Mouse (Mus musculus) brain, embryonic 14.5 days (tissue): Measurements from ENCODE around the gene Rrbp1. TPM values are rescaled to one million over a fixed set of nuclear protein-coding genes. Genes with fewer than 3 reads are reported as not detected.
A peak's percentile ranks its signal among the peaks of the same experiment; 100 is the strongest.

Experiments
- DNase-seq: peaks from one replicate; pipeline ENCODE4 v3.0.0-alpha.2; 2011; ENCODE audit warnings: low read depth
- CTCF ChIP-seq: fragments of 200-500 bp; IDR thresholded peaks from 2 replicates; pipeline ENCODE4 v1.5.1; 2012; ENCODE audit warnings: inconsistent platforms, mild to moderate bottlenecking, moderate library complexity, borderline replicate concordance; ENCODE audit not compliant: insufficient read depth, insufficient read length; ENCODE audit errors: extremely low read depth
- POLR2A ChIP-seq: fragments of 200-500 bp; IDR thresholded peaks from 2 replicates; pipeline ENCODE4 v1.6.1; 2012; ENCODE audit warnings: mild to moderate bottlenecking, inconsistent platforms, borderline replicate concordance; ENCODE audit not compliant: poor library complexity, insufficient read depth, insufficient read length, severe bottlenecking; ENCODE audit errors: extremely low read depth
- polyA plus RNA-seq: library from polyadenylated mRNA; depleted of rRNA; stranded (reverse); fragments of >200 nt; gene quantifications from 2 replicates; pipeline ENCODE4 v1.2.3, GENCODE M21; 2012; rRNA removed

Rrbp1 gene
- polyA plus RNA-seq, result 35.1 and 66.2 TPM in 2 replicates

- peak; percentile 99 for DNase-seq
- peak; percentile 81 for TF ChIP-seq POLR2A
- TF ChIP-seq CTCF, result no peak
Observed at GRCm38 (mm10) chr2:144011080-144011551, at the start of gene Rrbp1. Gene Rrbp1, minus strand, starts transcription at chr2:144011263.

- no peak for DNase-seq
- TF ChIP-seq CTCF (no peak), POLR2A (no peak)
Observed at GRCm38 (mm10) chr2:144057735-144058134, 46.7 kb upstream of the Rrbp1 start.

- DNase-seq, result peak; percentile 79
- no peak for TF ChIP-seq POLR2A
- TF ChIP-seq CTCF, result no peak
Observed at GRCm38 (mm10) chr2:144052410-144053065, 41.5 kb upstream of the Rrbp1 start.

GRCm38 (mm10) chr2:144050861-144051260 lies 39.8 kb upstream of the Rrbp1 start:
- DNase-seq, result no peak
- no peak for TF ChIP-seq POLR2A
- TF ChIP-seq CTCF, result no peak

GRCm38 (mm10) chr2:144050146-144050680 lies 39.1 kb upstream of the Rrbp1 start:
- DNase-seq, result no peak
- no peak for TF ChIP-seq POLR2A
- TF ChIP-seq CTCF, result no peak

GRCm38 (mm10) chr2:144046916-144047315 lies 35.9 kb upstream of the Rrbp1 start:
- no peak for TF ChIP-seq CTCF
- no peak for TF ChIP-seq POLR2A
- no peak for DNase-seq

- TF ChIP-seq CTCF (no peak), POLR2A (no peak)
- DNase-seq, result peak; percentile 19
Observed at GRCm38 (mm10) chr2:144045756-144046560, 34.9 kb upstream of the Rrbp1 start.

GRCm38 (mm10) chr2:144044726-144045125 lies 33.7 kb upstream of the Rrbp1 start:
- no peak for DNase-seq
- no peak for TF ChIP-seq POLR2A
- no peak for TF ChIP-seq CTCF

- no peak for DNase-seq
- TF ChIP-seq CTCF (no peak), POLR2A (no peak)
Observed at GRCm38 (mm10) chr2:144032664-144033063, 21.6 kb upstream of the Rrbp1 start, which contains the start of gene Banf2. Gene Banf2, plus strand, starts transcription at chr2:144033059.

GRCm38 (mm10) chr2:144030791-144031190 lies 19.7 kb upstream of the Rrbp1 start:
- TF ChIP-seq CTCF (no peak), POLR2A (no peak)
- no peak for DNase-seq

GRCm38 (mm10) chr2:144026456-144026855 lies 15.4 kb upstream of the Rrbp1 start:
- TF ChIP-seq CTCF (no peak), POLR2A (no peak)
- no peak for DNase-seq

- no peak for TF ChIP-seq CTCF
- TF ChIP-seq POLR2A, result no peak
- no peak for DNase-seq
Observed at GRCm38 (mm10) chr2:144025361-144025760, 14.3 kb upstream of the Rrbp1 start.

- no peak for TF ChIP-seq CTCF
- TF ChIP-seq POLR2A, result no peak
- DNase-seq, result no peak
Observed at GRCm38 (mm10) chr2:144022441-144022840, 11.4 kb upstream of the Rrbp1 start.
